Mouse (Mus musculus): Measurements from ENCODE around the gene Sox2.

Gene Sox2

GRCm38 (mm10) chr3:34655311-34656075 lies 5.3 kb downstream of the Sox2 start:
- no peaks in the 10 kb centered on the region for H3K27me3 ChIP-seq (ENCODE audit: insufficient read depth, low read length)
- peaks cover 60% of the 10 kb centered on the region for H3K4me1 ChIP-seq (replicated peaks; ENCODE audit: low read depth, low read length)
- H3K4me3 ChIP-seq (replicated peaks; ENCODE audit: low read length), result peak overlapping the region; percentile 98
- no peaks in the 10 kb centered on the region for H3K9me3 ChIP-seq (ENCODE audit: low read length)
- no peak for TF ChIP-seq NANOG (IDR thresholded peaks at IDR 0.05; ENCODE audit: borderline replicate concordance, low read length)
- no peak for TF ChIP-seq POU5F1 (IDR thresholded peaks at IDR 0.05; ENCODE audit: borderline replicate concordance, low read length)
- TF ChIP-seq CTCF (conservative IDR thresholded peaks at IDR 0.05; ENCODE audit: low read length), result no peak
- H3K36me3 ChIP-seq (ENCODE audit: insufficient read depth, low read length), result peaks cover 90% of the 10 kb centered on the region

- peak overlapping the region; percentile 98 for H3K4me3 ChIP-seq (replicated peaks; ENCODE audit: low read length)
- H3K9me3 ChIP-seq (ENCODE audit: low read length), result no peaks in the 10 kb centered on the region
- peaks cover 66% of the 10 kb centered on the region for H3K4me1 ChIP-seq (replicated peaks; ENCODE audit: low read depth, low read length)
- peaks cover 3% of the 10 kb centered on the region; the same call in 1 of the 2 replicates for H3K27me3 ChIP-seq (ENCODE audit: insufficient read depth, low read length)
- TF ChIP-seq NANOG (IDR thresholded peaks at IDR 0.05; ENCODE audit: borderline replicate concordance, low read length), result no peak
- no peak for TF ChIP-seq POU5F1 (IDR thresholded peaks at IDR 0.05; ENCODE audit: borderline replicate concordance, low read length)
- TF ChIP-seq CTCF (conservative IDR thresholded peaks at IDR 0.05; ENCODE audit: low read length), result no peak
- H3K36me3 ChIP-seq (ENCODE audit: insufficient read depth, low read length), result peaks cover 84% of the 10 kb centered on the region
These were observed 5.9 kb downstream of the Sox2 start for GRCm38 (mm10) chr3:34656153-34656552.

GRCm38 (mm10) chr3:34656813-34657700 lies 6.9 kb downstream of the Sox2 start:
- TF ChIP-seq NANOG (IDR thresholded peaks at IDR 0.05; ENCODE audit: borderline replicate concordance, low read length) (no peak), POU5F1 (IDR thresholded peaks at IDR 0.05; ENCODE audit: borderline replicate concordance, low read length) (no peak), CTCF (conservative IDR thresholded peaks at IDR 0.05; ENCODE audit: low read length) (no peak)
- H3K4me3 ChIP-seq (replicated peaks; ENCODE audit: low read length), result peak overlapping the region; percentile 98
- H3K36me3 ChIP-seq (ENCODE audit: insufficient read depth, low read length), result peaks cover 75% of the 10 kb centered on the region
- H3K9me3 ChIP-seq (ENCODE audit: low read length), result no peaks in the 10 kb centered on the region
- H3K4me1 ChIP-seq (replicated peaks; ENCODE audit: low read depth, low read length), result peaks cover 76% of the 10 kb centered on the region
- H3K27me3 ChIP-seq (ENCODE audit: insufficient read depth, low read length), result peaks cover 12% of the 10 kb centered on the region; the same call in 1 of the 2 replicates

- H3K4me3 ChIP-seq (replicated peaks; ENCODE audit: low read length), result peak overlapping the region; percentile 98
- peaks cover 68% of the 10 kb centered on the region for H3K36me3 ChIP-seq (ENCODE audit: insufficient read depth, low read length)
These were observed 7.5 kb downstream of the Sox2 start for GRCm38 (mm10) chr3:34657701-34658090.

DNA sequence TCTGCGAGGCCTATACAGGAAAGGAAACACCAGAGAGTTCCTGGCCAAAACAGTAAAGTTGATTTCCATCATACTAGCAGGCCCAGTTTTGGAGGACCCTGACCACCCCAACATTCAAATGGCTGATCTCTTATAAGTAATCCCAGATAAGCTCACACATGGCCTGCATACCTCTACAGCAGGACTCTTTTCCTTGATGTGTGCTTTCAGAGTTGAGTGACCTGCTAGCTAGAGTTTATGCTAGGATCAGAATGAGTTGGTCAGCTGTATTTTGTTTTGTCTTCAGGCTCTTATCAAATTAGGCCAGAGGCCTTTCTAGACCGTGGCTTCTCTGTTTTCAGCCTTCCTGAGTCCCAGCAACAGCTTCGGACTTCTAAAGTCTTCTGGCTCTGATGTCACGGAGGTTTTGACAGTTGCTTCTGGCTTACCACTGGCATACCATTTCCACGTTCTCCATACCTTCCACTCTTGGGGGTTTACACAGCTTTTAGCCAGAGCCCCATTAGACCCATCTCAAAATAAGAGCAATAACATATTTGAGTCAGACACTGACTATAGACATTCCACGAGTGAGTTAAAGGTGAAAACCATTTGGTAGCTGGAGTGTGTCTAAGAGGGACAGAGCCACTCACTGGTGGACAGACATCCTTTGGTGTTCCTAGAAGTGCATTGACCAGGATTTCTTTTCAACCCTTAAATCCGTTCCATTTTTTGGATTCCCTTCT lies 8.2 kb downstream of the Sox2 start:
- Histone ChIP-seq H3K4me3 (replicated peaks; ENCODE audit: low read length) (peak overlapping the region; percentile 98; the same call in 1 of the 2 replicates), H3K36me3 (ENCODE audit: insufficient read depth, low read length) (peaks cover 63% of the 10 kb centered on the region), H3K4me1 (replicated peaks; ENCODE audit: low read depth, low read length) (peaks cover 89% of the 10 kb centered on the region), H3K9me3 (ENCODE audit: low read length) (no peaks in the 10 kb centered on the region), H3K27me3 (ENCODE audit: insufficient read depth, low read length) (peaks cover 24% of the 10 kb centered on the region)
- TF ChIP-seq CTCF (conservative IDR thresholded peaks at IDR 0.05; ENCODE audit: low read length) (no peak), NANOG (IDR thresholded peaks at IDR 0.05; ENCODE audit: borderline replicate concordance, low read length) (no peak), POU5F1 (IDR thresholded peaks at IDR 0.05; ENCODE audit: borderline replicate concordance, low read length) (no peak)

More at GRCm38 (mm10) chr3:34657701-34658090, 7.5 kb downstream of the Sox2 start:
- no peak for TF ChIP-seq CTCF (conservative IDR thresholded peaks at IDR 0.05; ENCODE audit: low read length)
- TF ChIP-seq POU5F1 (IDR thresholded peaks at IDR 0.05; ENCODE audit: borderline replicate concordance, low read length), result no peak
- no peak for TF ChIP-seq NANOG (IDR thresholded peaks at IDR 0.05; ENCODE audit: borderline replicate concordance, low read length)
- peaks cover 82% of the 10 kb centered on the region for H3K4me1 ChIP-seq (replicated peaks; ENCODE audit: low read depth, low read length)
- H3K27me3 ChIP-seq (ENCODE audit: insufficient read depth, low read length), result peaks cover 18% of the 10 kb centered on the region
- no peaks in the 10 kb centered on the region for H3K9me3 ChIP-seq (ENCODE audit: low read length)

DNA sequence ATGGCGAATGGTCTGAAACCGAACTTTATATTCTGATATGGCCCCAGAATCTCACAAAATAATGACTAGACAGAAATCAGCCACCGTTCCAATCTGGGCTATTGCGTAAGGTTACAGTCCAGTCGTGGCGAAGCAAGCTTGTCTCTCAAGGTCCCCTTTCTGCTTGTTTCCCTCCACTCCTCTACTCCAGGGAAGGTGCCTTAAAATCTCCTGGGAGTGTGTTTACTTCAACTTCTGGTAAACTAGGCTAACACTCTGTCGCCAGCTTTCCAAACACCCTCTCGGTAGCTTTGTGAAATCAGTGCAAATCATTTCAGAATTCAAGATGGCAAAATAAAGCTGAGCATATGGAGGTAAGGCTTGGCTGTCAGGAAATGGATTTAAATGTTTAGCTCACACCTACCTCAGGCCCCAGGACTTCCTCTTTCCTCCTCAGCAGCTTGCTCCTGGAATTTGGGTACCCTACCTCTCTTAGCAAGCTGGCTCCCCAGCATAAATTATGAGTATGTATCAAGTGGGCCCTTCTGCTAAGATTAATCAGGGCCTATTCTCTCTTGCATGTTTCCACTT lies 8.8 kb downstream of the Sox2 start:
- TF ChIP-seq CTCF (conservative IDR thresholded peaks at IDR 0.05; ENCODE audit: low read length) (no peak), NANOG (IDR thresholded peaks at IDR 0.05; ENCODE audit: borderline replicate concordance, low read length) (no peak), POU5F1 (IDR thresholded peaks at IDR 0.05; ENCODE audit: borderline replicate concordance, low read length) (no peak)

DNA sequence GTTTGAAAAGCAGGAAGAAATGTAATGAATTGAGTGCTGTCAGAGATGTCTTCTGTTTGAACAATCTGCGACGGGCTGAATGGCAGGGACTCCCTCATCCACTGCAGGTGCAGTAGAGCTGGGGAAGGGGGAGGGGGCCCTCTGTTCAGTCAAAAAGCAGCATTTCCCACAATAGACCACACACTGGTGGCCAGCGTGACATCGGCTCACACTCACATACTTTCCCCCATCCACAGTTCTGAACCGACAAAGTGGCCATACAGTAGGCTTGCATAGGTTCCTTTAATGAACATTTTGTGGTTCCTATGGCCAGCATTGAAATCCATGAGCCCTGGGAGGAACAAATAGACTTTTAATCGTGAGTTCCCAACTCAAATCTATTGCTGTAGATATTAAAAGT lies 9.7 kb downstream of the Sox2 start:
- Histone ChIP-seq H3K4me3 (replicated peaks; ENCODE audit: low read length) (peak overlapping the region; percentile 20; the same call in 1 of the 2 replicates), H3K4me1 (replicated peaks; ENCODE audit: low read depth, low read length) (peaks cover 96% of the 10 kb centered on the region), H3K36me3 (ENCODE audit: insufficient read depth, low read length) (peaks cover 52% of the 10 kb centered on the region), H3K27me3 (ENCODE audit: insufficient read depth, low read length) (peaks cover 24% of the 10 kb centered on the region), H3K9me3 (ENCODE audit: low read length) (no peaks in the 10 kb centered on the region)
- TF ChIP-seq POU5F1 (IDR thresholded peaks at IDR 0.05; ENCODE audit: borderline replicate concordance, low read length) (no peak), NANOG (IDR thresholded peaks at IDR 0.05; ENCODE audit: borderline replicate concordance, low read length) (no peak), CTCF (conservative IDR thresholded peaks at IDR 0.05; ENCODE audit: low read length) (no peak)

More for the DNA sequence above, 8.8 kb downstream of the Sox2 start:
- H3K36me3 ChIP-seq (ENCODE audit: insufficient read depth, low read length), result peaks cover 60% of the 10 kb centered on the region
- H3K9me3 ChIP-seq (ENCODE audit: low read length), result no peaks in the 10 kb centered on the region
- peak overlapping the region; percentile 20; the same call in 1 of the 2 replicates for H3K4me3 ChIP-seq (replicated peaks; ENCODE audit: low read length)
- H3K27me3 ChIP-seq (ENCODE audit: insufficient read depth, low read length), result peaks cover 24% of the 10 kb centered on the region
- peaks cover 94% of the 10 kb centered on the region for H3K4me1 ChIP-seq (replicated peaks; ENCODE audit: low read depth, low read length)
